In the genomic region with DNA sequence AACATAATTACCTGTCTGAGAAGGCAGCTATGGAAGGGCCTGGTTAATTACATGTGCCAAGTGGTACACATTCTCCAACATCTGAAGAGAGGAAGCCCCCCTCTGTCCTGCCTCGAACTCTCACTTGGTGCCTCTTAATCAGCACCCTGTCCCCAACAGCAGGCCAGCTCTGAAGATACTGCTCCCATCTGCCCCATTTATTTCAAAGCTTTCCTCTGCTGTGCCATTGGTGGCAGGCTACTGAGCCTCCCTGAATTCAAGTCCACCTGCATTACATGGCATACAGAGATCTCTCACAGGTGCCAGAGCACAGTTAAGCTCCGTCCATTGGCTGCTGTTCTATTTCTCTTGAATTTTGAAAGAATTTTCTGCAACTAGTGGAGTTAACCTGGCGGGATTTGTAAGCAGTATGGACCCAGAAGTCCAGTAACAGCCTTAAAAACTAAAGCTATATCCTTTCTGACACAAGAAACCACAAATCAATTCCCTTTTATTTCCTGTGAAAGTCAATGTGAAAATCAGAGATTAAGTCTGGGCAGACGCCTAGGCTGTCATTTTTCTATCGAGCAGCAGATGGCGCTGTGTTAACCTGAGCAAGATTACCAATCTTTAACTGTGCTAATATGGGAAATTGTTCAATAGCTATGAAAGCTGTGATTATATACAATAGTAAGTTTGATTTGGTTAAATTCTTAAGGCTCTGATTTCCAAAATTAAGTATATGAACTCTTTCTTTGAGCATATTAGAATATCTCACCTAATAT, we compare ENCODE assay signal across 10 mouse cellular contexts. TPM values are rescaled to one million over a fixed set of nuclear protein-coding genes. Genes with fewer than 3 reads are reported as not detected.
DNase-seq lines count a peak whose midpoint lies in the region; ATAC-seq and TF ChIP-seq lines count a peak whose summit lies in the region.
"Had no signal": no experiment of that assay in that cellular context is flagged by ENCODE, and none has a peak within 500 bp of the region (broad histone marks: within the 10 kb centered on the region; RNA-seq: fewer than 3 reads in every experiment).

No protein-coding gene starts in this region.

- no peaks in the 10 kb centered on the region for H3K9me3 ChIP-seq in intestine, embryonic 14.5 days (ENCODE audit: control insufficient read depth, low read length)
- H3K9me3 ChIP-seq in intestine, embryonic 16.5 days (ENCODE audit: control insufficient read depth, low read length): no peaks in the 10 kb centered on the region
- H3K9me3 ChIP-seq: liver, embryonic 13.5 days; stomach, embryonic 15.5 days had no signal

- ATAC-seq in intestine, embryonic 14.5 days (replicated peaks; ENCODE audit: low FRiP score, low TSS enrichment, low read depth): no peak
- ATAC-seq in intestine, embryonic 16.5 days: no peak

- peak; percentile 40 for TF ChIP-seq CTCF in bone marrow, adult 2 months (IDR thresholded peaks at IDR 0.05; ENCODE audit: control insufficient read depth, insufficient read depth, low read length)

- H3K4me3 ChIP-seq in intestine, embryonic 14.5 days (ENCODE audit: low read depth, low read length): no peak overlapping the region
- H3K4me3 ChIP-seq in intestine, embryonic 16.5 days (ENCODE audit: low read length): no peak overlapping the region
- H3K4me3 ChIP-seq in bone marrow, adult 2 months (replicated peaks; ENCODE audit: control insufficient read depth, low read depth, low read length): no peak overlapping the region
- H3K4me3 ChIP-seq: erythroblast, embryonic 14.5 days; liver, embryonic 13.5 days; stomach, embryonic 15.5 days had no signal

- no peak overlapping the region for H3K4me2 ChIP-seq in intestine, embryonic 14.5 days (ENCODE audit: low read length)
- no peak overlapping the region for H3K4me2 ChIP-seq in intestine, embryonic 16.5 days (ENCODE audit: low read depth, low read length)
- H3K4me2 ChIP-seq: liver, embryonic 13.5 days; stomach, embryonic 15.5 days had no signal

- DNase-seq in intestine, embryonic 14.5 days (ENCODE audit: low spot score): peak; percentile 69
- DNase-seq in testis, postnatal 10 days (ENCODE audit: low spot score): peak; percentile 51
- no peak for DNase-seq in testis, postnatal 14 days (ENCODE audit: low spot score)
- DNase-seq in kidney, postnatal 14 days: peak; percentile 17
- peak; percentile 6 for DNase-seq in thymus, postnatal 25 days
- DNase-seq: liver, embryonic 13.5 days had no signal

- no peaks in the 10 kb centered on the region for H3K4me1 ChIP-seq in intestine, embryonic 14.5 days (replicated peaks; ENCODE audit: control insufficient read depth, insufficient read depth, low read length)
- no peaks in the 10 kb centered on the region for H3K4me1 ChIP-seq in intestine, embryonic 16.5 days (ENCODE audit: control insufficient read depth, insufficient read depth, low read length)
- peaks cover 1% of the 10 kb centered on the region; the same call in 1 of the 2 replicates for H3K4me1 ChIP-seq in bone marrow, adult 2 months (ENCODE audit: control insufficient read depth, insufficient read depth, low read length)
- H3K4me1 ChIP-seq: liver, embryonic 13.5 days; stomach, embryonic 15.5 days had no signal

- H3K27me3 ChIP-seq in intestine, embryonic 14.5 days (replicated peaks; ENCODE audit: control insufficient read depth, insufficient read depth, low read length): no peaks in the 10 kb centered on the region
- H3K27me3 ChIP-seq in intestine, embryonic 16.5 days (replicated peaks; ENCODE audit: control insufficient read depth, insufficient read depth, low read length): no peaks in the 10 kb centered on the region
- H3K27me3 ChIP-seq: liver, embryonic 13.5 days; stomach, embryonic 15.5 days had no signal

- H3K9ac ChIP-seq in intestine, embryonic 14.5 days (ENCODE audit: low read length): no peak overlapping the region
- no peak overlapping the region for H3K9ac ChIP-seq in intestine, embryonic 16.5 days (ENCODE audit: low read depth, low read length)
- H3K9ac ChIP-seq: liver, embryonic 13.5 days; stomach, embryonic 15.5 days had no signal

- no peaks in the 10 kb centered on the region for H3K36me3 ChIP-seq in intestine, embryonic 14.5 days (ENCODE audit: control insufficient read depth, insufficient read depth, low read length)
- no peaks in the 10 kb centered on the region for H3K36me3 ChIP-seq in intestine, embryonic 16.5 days (ENCODE audit: control insufficient read depth, insufficient read depth, low read length)
- H3K36me3 ChIP-seq: liver, embryonic 13.5 days; stomach, embryonic 15.5 days had no signal

- TF ChIP-seq POLR2A in bone marrow, adult 2 months (IDR thresholded peaks at IDR 0.05; ENCODE audit: borderline replicate concordance, control insufficient read depth, low read depth, low read length): no peak

- WGBS in intestine, embryonic 14.5 days: 30% methylated on average over 6 of the region's 6 CpGs
- 31% methylated on average over 6 of the region's 6 CpGs for WGBS in intestine, embryonic 16.5 days
- WGBS in bone marrow, adult 2 months: 29% methylated on average over 6 of the region's 6 CpGs

- no peak overlapping the region for H3K27ac ChIP-seq in intestine, embryonic 14.5 days (ENCODE audit: low read depth)
- no peak overlapping the region for H3K27ac ChIP-seq in intestine, embryonic 16.5 days (ENCODE audit: low read length)
- H3K27ac ChIP-seq in bone marrow, adult 2 months (ENCODE audit: control insufficient read depth, insufficient read depth, low read depth, low read length, poor library complexity): no peak overlapping the region
- H3K27ac ChIP-seq: liver, embryonic 13.5 days; stomach, embryonic 15.5 days had no signal

RNA-seq across cellular contexts. Expression of gene Il16, which starts 49.9 kb away (rescaled TPM):
- polyA plus RNA-seq in intestine, embryonic 14.5 days (2014; fragmentation: Nextera tagmentation; extraction: Ambion mirVana): 3.4 and 3.7 TPM in 2 replicates
- 4.3 and 4.9 TPM in 2 replicates for polyA plus RNA-seq in intestine, embryonic 16.5 days (2015; fragmentation: Nextera tagmentation; extraction: Ambion mirVana)
- polyA plus RNA-seq in bone marrow, adult 2 months (2011; ENCODE audit: insufficient read depth, insufficient read length, low replicate concordance, missing spikeins): 19.0 and 43.4 TPM in 2 replicates
